Mouse (Mus musculus) CH12.LX (cell line): ENCODE results near the gene Prim2.

Experiments
- CTCF ChIP-seq, 2 experiments: IDR thresholded peaks in 1 of 2; conservative IDR thresholded peaks in 1 of 2; 2 replicates each; pipeline ENCODE4 v1.5.1; 2011 to 2012; ENCODE audit warnings: low read depth in 2 of 2, low read length in 2 of 2, improper control_type of control experiment in 1 of 2, inconsistent platforms in 1 of 2, mild to moderate bottlenecking in 1 of 2, moderate library complexity in 1 of 2
- MAZ ChIP-seq: IDR thresholded peaks from 2 replicates; pipeline ENCODE4 v1.6.1; 2012; ENCODE audit warnings: low read depth, mild to moderate bottlenecking, inconsistent platforms, low read length, improper control_type of control experiment, moderate library complexity
- POLR2A ChIP-seq: IDR thresholded peaks from 2 replicates; pipeline ENCODE4 v1.6.1; 2011; ENCODE audit warnings: low read depth, mild to moderate bottlenecking, improper control_type of control experiment, low read length

DNA sequence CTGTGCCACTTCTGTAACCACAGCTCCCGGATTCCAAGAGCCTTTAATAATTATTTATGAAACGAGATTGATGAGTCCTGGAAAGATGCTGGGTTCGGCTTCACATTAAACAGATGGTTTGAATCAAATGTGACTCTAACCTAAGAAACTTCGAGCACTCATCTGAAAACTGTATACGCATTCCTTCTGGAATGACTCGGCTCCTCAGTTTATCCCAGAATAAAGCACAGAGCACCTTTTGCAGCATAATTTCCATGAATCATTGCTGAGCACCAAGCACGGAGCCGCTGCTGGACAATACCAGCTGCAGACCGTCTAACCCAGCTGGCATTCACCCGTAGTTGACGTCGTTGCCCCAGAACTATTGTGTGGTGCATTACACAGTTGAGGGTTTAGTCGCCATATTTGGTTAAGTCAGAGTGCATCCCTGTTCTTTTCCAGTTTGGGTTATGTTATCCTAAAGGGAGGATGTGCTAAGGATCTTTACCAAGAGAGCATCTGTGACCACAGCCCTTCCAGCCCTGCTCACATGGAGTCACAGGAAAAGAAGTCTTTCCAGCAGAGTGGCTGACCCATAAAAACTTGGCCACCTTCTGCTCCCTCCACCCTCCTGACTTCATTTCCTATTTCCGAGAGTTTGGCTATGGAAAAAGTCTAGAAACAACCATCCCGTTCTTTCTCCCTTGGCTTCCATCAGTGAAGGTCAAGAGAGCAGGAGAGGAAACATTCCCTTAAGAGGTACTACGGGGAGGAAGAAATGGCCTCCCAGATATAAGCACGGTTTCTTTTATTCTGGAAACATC is 3.8 kb upstream of the Prim2 start:
- TF ChIP-seq CTCF (conservative IDR thresholded peaks at IDR 0.05 in 1 of 2, IDR thresholded peaks at IDR 0.05 in 1 of 2; ENCODE audit: low read depth in 2 of 2, low read length in 2 of 2) = no peak
- no peak for TF ChIP-seq POLR2A
- TF ChIP-seq MAZ = no peak
